Mouse (Mus musculus) cortical plate, adult 2 months (tissue): Measurements from ENCODE around the gene Gpr153.

ENCODE experiments used
- CTCF ChIP-seq: fragments of 200-500 bp; IDR thresholded peaks from 2 replicates; pipeline ENCODE4 v1.5.1; 2011; ENCODE audit warnings: mild to moderate bottlenecking, control low read depth, low read length; ENCODE audit not compliant: insufficient read depth; ENCODE audit errors: extremely low read depth
- POLR2A ChIP-seq: fragments of 200-500 bp; IDR thresholded peaks from 2 replicates; pipeline ENCODE4 v1.6.1; 2011; ENCODE audit warnings: mild to moderate bottlenecking, low read length, control low read depth; ENCODE audit not compliant: insufficient read depth; ENCODE audit errors: extremely low read depth

GRCm38 (mm10) chr4:152313211-152313632 is 39.2 kb downstream of the Gpr153 start:
- TF ChIP-seq POLR2A: no peak
- no peak for TF ChIP-seq CTCF
